Mouse (Mus musculus): Measurements from ENCODE around the gene Zfhx2.

Gene Zfhx2

DNA sequence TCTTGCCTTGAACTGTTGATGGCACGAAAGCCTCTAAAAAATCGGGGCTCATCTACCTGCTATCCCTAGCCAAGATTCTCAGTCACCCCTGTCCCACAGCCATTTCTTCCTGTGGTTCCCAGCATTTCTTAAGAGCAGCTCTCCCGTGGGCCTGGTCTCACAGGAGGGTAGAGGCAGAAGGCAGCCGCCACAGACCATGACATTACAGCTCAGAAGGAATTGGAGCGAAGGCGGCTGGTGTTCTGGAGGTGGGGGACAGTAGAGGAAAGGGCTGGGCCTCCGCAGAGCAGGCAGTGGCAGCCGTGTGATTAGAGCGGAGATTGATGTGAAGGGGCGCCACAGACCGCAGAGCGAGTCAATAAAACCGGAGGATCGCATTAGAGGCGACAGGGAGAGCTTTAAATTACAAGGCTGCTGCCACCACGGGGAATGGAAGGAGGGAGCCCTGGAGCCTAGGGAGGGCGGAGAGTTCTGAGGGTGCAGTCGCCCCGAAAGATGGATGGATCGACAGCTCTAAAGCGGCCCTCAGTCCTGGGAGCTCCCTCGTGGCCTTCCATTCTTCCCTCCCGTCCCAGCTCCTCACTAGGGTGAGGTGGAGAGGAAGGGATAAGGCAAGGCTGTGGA, 13.6 kb downstream of the Zfhx2 start:
- no peak for DNase-seq (ENCODE audit: low read depth, low spot score)

DNA sequence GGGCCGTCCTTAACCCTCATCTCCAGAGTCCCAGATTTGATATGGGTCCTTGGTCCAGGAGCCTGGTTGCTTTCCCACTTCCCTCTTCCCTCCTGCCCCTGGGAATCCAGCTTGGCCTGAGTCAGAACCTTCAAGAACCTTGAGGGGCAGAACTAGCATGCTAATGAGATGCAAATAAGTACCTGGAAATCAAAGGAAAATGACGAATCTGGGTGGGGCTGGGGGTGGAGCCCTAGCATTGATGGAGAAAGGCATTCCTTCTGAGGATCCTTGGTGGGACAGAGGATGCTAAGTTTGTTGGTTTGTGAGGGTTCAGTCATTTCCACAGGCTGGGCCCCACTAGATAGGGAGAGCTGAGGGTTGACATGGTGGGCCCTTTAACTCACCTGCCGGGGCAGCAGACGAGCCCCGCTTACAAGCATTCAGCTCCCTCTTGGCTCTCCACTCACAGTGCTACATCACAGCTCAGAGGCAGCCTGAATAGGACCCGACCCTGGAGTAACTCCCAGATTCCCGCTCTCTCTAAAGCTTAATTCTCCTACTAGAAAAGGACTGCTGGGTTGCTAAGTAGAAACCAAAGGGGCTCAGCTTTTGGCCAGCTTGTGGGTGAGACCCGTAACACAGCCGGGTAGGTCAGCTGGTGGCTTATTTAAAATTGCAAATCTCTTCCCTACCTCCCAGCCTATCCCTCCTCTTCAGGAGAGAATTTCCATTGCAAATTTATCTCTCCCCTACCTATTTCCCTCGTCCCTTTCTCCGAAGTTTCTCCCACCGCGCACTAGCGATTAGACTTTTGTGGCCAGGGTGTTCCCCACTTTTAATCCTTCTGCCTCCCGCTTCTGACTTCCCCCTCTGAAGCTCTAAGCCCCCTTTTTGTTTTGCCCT, 14.4 kb downstream of the Zfhx2 start:
- no peak for DNase-seq (ENCODE audit: low read depth, low spot score)

DNA sequence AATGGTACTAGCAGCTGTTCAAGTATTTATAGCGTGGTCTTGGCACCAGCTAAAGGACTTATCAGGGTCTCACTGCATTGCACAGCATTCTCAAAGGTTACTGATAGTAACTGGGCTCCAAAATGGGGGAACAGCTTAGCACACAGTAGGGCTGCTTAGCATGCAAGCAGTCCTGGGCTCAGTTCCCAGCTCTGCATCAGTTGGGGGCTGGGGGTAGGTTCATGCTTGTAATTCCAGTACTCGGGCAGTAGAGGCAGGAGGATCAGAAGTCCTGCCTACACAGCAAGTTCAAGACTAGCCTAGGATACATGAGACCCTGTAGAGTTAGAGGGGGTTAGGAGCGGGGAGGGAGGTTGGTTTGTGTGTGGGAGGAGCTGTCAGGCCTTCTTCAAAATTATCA, 15.2 kb downstream of the Zfhx2 start:
- DNase-seq (ENCODE audit: low read depth, low spot score), result no peak

DNA sequence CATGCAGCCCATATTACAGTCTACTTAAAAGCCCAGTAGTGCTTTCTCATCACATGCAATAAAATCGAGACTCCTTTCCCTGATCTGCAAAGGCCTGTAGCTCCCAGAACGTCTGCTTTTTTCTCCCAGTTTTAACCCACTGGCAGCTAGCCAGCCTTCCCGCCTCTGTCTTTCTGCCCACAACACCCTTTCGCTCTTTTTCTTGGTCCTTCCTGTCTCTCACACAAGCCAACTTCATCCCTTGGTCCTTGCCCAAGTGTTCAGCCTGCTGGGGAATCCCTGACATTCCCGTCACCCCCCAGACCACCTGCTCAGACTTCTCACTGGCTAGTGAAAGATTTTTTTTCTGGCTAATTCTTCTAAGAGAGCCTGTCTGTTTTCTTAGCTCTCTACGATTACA, 15.9 kb downstream of the Zfhx2 start:
- DNase-seq (ENCODE audit: low read depth, low spot score), result no peak

DNA sequence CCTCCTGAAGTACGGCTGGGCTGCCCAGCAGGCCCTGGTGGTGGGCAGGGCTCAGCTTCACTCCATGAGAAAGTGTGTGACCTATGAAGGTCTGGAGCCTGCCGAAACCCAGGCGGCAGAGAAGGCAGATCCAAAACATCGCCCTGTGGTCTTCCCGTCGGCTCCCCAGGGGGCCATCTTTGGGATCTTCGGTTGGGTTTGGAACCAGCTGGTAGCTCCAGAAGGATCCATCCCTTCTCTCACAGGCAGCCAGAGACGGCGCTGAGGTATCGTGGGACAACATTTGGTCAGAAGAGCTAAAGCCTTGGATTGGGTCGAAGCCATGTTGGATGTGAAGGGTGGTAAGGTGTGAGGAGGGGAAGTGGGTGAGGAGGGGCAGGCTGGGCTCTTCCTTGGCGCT, 17.7 kb downstream of the Zfhx2 start:
- DNase-seq (ENCODE audit: low read depth, low spot score), result no peak

DNA sequence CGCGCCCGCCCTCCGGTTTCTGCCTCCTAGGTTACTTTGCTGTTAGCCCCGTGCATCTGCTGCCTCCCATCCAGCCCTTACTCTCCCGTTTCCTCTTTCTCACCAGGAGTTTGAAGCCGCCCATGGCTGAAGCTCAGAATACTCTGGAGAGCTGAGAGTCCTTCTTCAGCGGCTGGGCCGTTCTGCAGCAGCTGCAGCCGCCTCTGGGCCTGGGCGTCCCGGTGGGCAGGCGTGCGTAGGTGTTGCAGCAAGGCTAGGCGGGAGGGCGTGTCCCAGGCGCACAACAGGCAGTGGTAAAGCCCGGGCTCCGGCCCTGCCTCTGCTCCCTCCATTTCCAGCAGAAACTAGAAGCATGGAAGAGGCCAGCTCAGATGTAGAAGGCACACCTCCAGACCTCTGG, 20.4 kb downstream of the Zfhx2 start:
- no peak for DNase-seq (ENCODE audit: low read depth, low spot score)

DNA sequence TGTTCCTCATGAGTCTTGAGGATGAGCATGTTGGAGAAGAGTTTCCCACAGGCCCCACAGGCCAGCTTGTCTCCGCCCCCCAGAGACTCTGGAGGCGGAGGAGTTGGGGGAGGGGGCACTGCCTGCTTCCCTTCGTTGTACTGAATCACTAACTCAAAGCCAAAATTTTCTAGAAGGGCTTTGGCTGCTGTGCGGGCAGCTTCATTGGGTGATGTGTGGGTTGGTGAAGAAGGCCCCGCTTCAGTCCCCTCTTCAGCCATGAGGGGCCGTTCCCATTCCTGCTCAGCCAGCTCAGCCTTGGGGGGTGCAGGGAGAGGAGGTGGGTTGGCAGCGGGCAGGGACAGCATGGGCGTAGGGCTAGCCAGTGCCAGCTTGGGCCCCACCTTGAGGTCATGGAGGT, 26.1 kb downstream of the Zfhx2 start:
- no peak for DNase-seq (ENCODE audit: low read depth, low spot score)

DNA sequence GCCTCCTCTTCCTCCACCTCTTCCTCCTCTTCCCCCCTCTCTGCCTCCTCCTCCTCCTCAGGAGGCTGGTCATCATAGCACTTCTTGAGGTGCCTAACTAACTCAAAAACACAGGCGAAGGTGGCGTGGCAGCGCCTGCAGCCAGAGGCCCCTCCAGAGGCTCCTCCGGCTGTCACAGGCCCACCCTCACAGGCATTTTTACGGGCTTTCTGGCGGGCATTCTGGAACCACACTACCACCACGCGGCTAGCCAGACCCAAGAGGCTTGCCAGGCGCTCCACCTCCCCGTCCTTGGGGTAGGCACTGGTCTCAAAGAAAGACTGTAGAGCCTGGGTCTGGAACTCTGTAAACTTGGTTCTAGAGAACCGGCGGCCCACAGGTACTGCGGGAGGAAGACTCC, 26.7 kb downstream of the Zfhx2 start:
- DNase-seq (ENCODE audit: low read depth, low spot score), result no peak

DNA sequence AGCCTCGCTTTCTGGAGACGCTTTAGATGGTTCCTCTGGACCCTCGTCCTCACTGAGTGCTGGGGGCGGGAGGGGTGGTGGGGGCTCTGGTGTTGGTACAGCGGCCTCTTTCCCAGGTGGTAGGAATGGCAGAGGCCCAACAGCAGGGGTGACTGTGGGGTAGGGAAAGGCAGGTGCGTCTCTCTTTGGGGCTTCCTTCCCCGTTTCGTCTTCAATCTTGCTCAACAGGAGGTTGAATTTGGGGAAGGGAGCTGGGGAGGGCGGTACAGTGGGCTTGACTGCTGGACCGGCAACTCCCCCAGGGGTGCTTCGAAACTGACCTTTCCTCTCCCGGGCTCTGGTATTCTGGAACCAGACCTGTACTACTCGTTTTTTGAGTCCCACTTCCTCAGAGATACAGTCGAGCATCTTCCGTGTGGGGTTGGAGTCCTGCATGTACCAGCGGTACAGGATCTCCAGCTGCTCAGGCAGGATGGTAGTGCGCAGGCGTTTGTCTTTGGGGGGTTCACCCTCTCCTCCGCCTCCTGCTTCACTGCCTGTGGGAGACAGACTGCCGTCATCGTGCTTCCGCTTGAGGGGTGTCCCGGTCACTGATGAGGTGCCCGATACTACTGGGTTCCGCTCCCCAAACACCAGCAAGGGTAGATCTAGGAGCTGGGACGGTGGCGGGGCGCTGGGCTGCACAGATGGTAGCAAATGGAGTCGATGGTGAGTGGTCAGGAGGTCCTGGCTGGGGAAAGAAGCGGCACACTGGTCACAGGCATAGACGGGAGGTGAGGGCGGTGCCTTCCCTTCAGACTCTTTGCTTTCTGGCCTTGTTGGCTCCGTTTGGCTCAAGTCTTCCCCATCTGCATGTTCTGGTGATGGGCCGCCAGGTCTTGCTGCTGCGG, 27.4 kb downstream of the Zfhx2 start:
- no peak for DNase-seq (ENCODE audit: low read depth, low spot score)

DNA sequence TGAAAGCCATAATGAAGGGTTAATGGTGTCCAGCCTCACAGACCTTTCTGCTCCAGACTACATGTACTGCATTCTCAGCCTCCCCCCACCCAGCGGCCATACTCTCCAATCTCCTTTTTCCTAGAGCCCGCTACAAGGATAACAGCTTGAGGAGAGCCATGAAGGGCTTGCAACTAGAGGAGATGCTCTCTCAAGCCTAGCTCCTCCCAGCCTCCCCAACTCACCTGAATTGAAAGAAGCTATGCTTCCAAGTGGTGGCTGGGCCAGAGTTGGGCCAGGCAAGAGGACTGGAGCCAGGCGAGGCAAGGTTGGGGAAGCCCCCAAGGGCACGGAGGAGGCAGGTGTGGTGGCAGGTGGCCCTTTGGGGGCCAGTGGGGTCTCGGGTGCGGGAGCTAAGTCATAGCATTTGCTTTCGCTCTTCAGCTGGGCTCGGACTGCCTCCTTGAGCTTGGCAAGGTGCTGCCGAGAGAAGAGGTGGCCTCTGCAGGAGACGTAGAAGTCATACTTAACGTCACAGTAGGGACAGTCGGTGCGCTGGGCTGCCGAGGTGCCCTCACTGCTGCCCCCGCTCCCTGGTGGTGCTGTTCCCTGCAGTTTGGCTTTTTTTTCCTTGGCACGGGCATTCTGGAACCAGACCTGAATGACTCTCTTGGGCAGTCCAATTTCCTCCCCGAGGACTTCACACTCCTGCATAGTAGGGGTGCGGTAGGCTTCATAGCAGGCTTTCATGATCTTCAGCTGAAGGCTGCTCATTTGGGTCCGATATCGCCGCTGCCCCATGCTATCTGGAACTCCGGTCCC, 28.3 kb downstream of the Zfhx2 start:
- no peak for DNase-seq (ENCODE audit: low read depth, low spot score)

DNA sequence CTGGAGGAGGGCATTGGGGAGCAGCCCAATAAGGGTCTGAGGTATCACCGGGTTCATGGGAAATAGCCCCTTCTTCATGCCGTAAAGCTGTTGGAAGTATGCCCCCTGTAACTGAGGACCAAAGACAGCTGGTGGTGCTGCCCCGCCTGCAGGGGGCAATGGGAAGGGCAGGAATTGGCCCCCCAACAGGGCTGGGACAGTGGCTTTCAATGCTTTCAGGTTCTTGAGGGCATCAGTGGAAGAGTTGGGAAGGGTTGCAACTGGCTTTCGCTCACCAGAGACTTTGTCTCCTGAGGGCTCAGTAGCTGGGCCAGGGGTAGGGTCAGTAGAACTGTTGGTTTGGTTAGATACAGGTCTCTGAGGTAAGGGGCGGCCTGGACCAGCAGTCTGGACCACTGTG, 29.0 kb downstream of the Zfhx2 start:
- DNase-seq (ENCODE audit: low read depth, low spot score), result no peak

DNA sequence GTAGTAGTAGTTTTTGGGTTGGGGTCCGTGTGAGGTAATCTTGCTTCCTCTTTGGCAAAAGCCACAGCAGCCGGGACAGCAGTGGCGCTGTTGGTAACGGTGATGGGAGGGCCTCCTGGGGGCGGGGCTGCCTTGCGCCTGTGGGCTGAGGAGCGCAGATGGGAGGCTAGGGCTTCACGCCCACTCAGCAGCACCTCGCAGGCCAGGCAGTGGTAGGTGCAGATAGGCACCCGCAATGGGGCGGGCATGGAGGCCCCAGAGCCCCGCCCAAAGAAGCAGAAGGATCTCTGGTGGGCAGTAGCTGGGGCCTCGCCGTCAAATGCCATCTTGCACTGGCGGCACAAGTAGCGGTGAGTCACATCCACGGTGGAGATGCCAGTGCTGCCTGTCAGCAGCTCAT, 29.5 kb downstream of the Zfhx2 start:
- DNase-seq (ENCODE audit: low read depth, low spot score), result no peak

DNA sequence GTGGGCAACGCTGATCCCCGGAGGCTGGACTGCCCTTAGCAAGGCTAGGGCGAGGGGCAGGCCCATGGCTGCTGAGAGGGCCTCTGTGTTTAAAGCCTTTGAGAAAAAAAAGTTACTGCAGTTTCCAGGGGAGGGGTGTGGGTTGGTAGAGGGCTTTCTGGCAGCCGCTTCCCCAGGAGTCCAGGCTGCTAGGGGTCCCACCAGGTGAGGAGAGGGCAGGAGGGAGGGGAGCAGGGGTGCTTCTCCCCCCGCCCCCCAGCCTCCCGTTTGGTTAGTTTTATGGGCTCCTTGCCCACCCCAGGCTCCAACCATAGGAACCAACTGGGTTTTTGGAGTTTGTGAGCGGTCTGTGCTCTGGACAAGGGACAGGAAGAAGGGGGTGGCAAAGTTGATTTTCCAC, 30.3 kb downstream of the Zfhx2 start:
- DNase-seq (ENCODE audit: low read depth, low spot score), result no peak

DNA sequence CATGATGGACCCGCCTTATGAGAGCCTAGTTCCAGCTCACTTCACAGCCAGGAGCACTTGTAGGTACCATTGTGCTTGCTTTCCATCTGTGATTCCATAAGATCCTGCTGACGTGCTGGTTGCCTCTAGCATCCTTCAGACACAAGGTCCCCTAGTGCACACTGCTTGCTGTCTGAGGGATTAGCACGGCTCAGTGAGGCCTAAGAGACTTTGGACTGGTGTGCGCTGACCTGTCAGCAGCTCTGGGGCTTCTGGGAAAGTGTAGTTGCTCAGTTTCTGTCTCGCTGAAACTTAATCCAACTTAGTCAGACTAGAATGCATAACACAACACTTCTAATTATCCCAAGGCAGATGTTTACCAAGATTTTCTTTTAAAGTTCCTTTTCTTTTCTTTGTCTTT, 32.2 kb downstream of the Zfhx2 start:
- no peak for DNase-seq (ENCODE audit: low read depth, low spot score)

DNA sequence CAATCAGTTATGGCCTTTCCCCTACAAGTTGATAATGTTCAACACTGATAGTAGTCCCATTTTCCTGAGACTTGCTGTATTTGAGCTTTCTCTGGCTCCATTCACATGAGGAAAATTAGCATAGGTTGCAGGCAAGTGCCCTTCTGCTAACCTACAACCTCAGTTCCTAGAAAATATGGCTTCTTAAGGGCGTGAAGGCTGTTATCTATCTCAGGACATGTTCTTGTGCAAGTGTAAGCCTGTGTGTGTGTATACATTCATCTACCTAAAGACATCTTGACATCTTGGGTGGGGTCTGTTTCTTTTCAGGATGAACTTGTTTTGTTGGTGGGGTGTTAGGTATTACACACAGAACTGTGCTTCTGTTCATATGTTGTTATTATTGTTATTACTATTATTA, 33.1 kb downstream of the Zfhx2 start:
- DNase-seq (ENCODE audit: low read depth, low spot score), result no peak

DNA sequence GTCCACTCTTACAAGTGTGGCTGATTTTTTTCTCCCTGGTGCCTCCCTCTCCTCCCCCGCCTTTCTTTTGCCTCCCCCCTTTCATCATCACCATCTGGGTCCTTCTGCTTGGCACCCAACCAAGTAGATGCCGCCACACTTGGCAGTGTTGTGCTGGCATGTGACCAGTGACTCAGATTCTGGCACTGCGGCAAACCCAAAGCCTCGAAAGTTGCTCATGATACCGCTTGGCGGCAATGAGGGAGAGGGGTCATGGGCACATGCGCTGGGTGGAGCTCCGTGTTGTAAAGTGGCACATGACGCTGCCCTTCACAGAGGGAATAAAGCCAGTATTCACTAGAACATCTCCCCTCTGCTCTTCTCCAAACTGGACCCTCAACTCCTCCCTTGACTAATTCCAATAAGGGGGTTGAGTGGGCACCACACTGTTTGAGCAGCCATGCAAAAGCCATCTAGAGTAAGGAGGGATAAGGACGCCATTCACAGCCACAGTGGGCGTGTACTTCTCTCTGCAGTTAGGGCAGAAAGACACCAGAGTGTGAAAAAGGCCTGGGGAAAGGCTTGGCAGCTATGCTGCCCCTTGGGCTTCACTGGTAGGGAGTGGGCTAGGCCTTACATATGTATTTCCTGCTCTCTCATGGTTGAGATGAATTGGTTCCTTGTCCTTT, 36.8 kb downstream of the Zfhx2 start:
- DNase-seq (ENCODE audit: low read depth, low spot score), result peak; percentile 2

DNA sequence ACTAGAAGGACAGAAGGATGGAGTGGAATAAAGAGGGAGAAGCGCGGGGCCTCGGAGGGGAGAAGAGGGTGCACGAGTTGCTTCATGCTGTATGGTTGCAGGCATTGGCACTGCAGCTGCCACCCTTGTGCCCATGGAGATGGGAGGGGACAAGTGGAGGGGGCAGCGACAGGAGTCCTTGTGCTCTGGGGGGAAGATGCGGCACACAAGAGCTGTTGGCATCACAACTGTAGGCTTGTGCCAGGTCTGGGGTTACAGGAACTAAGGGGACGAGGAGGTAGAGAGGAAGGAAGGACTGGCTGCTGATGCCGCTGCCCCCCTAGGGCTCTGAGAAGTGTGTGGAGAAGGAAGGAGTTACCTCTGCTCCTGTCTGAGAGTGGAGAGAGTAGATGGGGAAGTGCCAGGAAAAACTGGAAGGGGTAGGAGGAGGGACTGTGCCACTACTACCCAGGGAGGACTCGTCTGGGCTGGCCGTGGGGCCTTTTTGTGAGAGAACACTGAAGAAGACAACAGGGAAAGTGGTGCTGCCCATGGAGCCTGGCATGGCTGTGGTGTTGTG, 37.9 kb downstream of the Zfhx2 start:
- DNase-seq (ENCODE audit: low read depth, low spot score), result no peak

DNA sequence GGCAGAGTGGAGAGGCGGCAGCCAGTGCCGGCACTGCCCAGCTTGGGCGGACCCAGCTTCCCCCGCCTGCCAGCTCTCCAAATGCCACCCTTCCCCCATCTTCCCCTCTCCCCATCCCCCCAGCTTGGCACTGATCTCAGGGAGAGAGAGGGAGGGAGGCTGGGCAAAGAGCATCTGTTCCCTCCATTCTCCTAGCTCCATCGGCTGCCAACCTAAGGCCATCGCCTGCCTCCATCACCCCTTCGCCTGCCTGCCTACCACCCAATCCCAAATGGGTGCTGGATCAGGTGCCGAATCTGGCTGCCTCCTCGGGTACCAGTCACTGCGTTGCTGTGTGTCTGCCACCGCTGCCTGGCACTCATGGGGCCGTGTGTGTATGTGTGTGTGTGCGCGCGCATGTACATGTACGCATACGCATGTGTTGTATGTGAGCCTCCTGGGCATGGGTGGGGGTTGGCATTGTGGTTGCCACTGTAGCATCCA, 38.4 kb downstream of the Zfhx2 start:
- no peak for DNase-seq (ENCODE audit: low read depth, low spot score)

DNA sequence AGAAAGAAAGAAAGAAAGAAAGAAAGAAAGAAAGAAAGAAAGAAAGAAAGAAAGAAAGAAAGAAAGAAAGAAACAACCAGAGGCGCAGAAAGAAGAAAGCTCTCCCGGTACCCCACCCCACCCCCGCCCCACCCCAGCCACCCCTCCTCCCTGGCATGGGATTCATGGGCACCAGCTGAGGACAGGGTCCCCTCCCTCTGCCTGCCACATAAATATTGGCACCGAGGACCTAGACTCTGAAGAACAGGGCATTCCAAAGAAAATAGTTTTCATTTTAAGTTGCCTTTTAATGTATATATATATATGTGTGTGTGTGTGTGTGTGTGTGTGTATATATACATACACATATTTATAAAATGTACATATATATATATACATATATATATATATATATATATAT, 39.1 kb downstream of the Zfhx2 start:
- no peak for DNase-seq (ENCODE audit: low read depth, low spot score)

DNA sequence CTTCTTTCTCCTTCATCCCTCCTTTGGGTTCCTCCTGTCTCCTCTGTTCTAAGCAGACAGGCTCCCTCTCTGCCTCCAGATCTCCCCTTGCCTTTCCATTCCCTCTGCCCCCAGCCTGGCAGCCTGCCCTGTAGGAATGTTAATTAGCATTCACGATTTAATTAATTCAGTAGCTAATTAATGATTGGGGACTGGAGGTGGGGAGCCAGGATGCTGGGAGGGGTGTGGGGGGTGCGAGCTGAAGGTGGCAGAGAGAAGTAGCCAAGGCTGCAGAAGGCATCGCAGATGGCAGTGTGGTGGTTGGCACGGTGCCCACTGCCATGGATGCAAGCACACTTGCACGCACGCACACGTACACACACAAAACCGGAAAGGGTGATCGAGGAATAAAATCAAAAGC, 39.6 kb downstream of the Zfhx2 start:
- DNase-seq (ENCODE audit: low read depth, low spot score), result no peak

Data from 3T3-L1 (cell line).